Mouse (Mus musculus) lung, embryonic 14.5 days (tissue): ENCODE results near the gene Ttc7b. TPM values are rescaled to one million over a fixed set of nuclear protein-coding genes. Genes with fewer than 3 reads are reported as not detected.

Experiments used
- ATAC-seq: fragments of 200-750 bp; cut with Nextera tagmentation; 2 replicates; pipeline ENCODE4 v1.8.0; 2017; ENCODE audit warnings: mild to moderate bottlenecking, moderate TSS enrichment, moderate library complexity; ENCODE audit not compliant: insufficient read depth
- DNase-seq: peaks from one replicate; pipeline ENCODE4 v3.0.0-alpha.2; 2015
- H3K27ac ChIP-seq: fragments of 300-500 bp; sonication (generic); 2 replicates; pipeline ENCODE4 v1.5.1; 2014; ENCODE audit warnings: low read depth, mild to moderate bottlenecking, moderate library complexity
- H3K27me3 ChIP-seq: fragments of 300-500 bp; sonication (generic); 2 replicates; pipeline ENCODE4 v1.6.1; 2014; ENCODE audit warnings: low read length, control low read depth; ENCODE audit not compliant: insufficient read depth
- H3K36me3 ChIP-seq: fragments of 300-500 bp; sonication (generic); 2 replicates; pipeline ENCODE4 v1.6.1; 2014; ENCODE audit warnings: control low read depth; ENCODE audit not compliant: insufficient read depth
- H3K4me1 ChIP-seq: fragments of 300-500 bp; sonication (generic); 2 replicates; pipeline ENCODE4 v1.6.1; 2014; ENCODE audit warnings: antibody characterized with exemption, control low read depth; ENCODE audit not compliant: insufficient read depth
- H3K4me2 ChIP-seq: fragments of 300-500 bp; sonication (generic); 2 replicates; pipeline ENCODE4 v1.6.1; 2014; ENCODE audit warnings: mild to moderate bottlenecking
- H3K4me3 ChIP-seq: fragments of 300-500 bp; sonication (generic); 2 replicates; pipeline ENCODE4 v1.5.1; 2014; ENCODE audit warnings: low read depth, low read length
- H3K9ac ChIP-seq: fragments of 300-500 bp; sonication (generic); 2 replicates; pipeline ENCODE4 v1.6.1; 2014
- H3K9me3 ChIP-seq: fragments of 300-500 bp; sonication (generic); 2 replicates; pipeline ENCODE4 v1.6.1; 2016; ENCODE audit warnings: low read depth, low read length, control low read depth
- CTCF ChIP-seq: IDR thresholded peaks from 2 replicates; pipeline ENCODE4 v1.5.1; 2016; ENCODE audit warnings: antibody characterized with exemption, low read depth
- WGBS: fragments of 180-500 bp; shearing (Covaris S2); extraction: QIAGEN DNeasy Blood & Tissue Kit; methylation state at CpG from one replicate; pipeline ENCODE4 v1.1.7; 2014; 5-methylcytosine and 5-hydroxymethylcytosine counted together
- polyA plus RNA-seq: library from polyadenylated mRNA; unstranded; fragments of >200 nt; fragmentation: Nextera tagmentation; extraction: Ambion mirVana; gene quantifications from 2 replicates; pipeline ENCODE4 v1.2.1, GENCODE M21; 2014

Gene Ttc7b
- polyA plus RNA-seq, 1 experiment from 2014 or later = 8.1 TPM

DNA sequence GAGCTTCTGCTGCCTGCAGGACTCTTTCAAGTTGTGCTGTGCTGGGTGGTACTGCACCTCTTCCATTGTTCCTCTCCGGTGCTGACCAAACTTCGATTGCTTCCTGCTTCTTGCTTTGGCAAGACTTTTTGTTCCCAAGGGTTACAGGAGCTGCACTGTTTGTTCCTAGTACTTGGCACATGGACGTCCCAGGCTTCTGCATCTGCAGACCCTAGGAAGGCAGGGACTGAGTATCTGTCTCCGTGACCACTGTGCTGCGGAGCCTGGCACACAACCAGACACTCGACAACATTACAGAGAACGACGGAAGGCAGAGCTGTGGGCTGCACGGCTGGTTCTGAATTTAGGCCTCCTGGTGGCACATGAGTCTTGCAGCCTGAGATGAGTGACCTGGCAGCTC, 192.1 kb downstream of the Ttc7b start:
- Histone ChIP-seq H3K4me1 (no peaks in the 10 kb centered on the region), H3K4me3 (no peak overlapping the region), H3K9me3 (no peaks in the 10 kb centered on the region), H3K9ac (no peak overlapping the region), H3K36me3 (peaks cover 22% of the 10 kb centered on the region), H3K4me2 (no peak overlapping the region), H3K27ac (no peak overlapping the region), H3K27me3 (no peaks in the 10 kb centered on the region)
- DNase-seq (no peak), ATAC-seq (no peak)
- 80% methylated on average over 9 of the region's 9 CpGs for WGBS
- no peak for TF ChIP-seq CTCF

DNA sequence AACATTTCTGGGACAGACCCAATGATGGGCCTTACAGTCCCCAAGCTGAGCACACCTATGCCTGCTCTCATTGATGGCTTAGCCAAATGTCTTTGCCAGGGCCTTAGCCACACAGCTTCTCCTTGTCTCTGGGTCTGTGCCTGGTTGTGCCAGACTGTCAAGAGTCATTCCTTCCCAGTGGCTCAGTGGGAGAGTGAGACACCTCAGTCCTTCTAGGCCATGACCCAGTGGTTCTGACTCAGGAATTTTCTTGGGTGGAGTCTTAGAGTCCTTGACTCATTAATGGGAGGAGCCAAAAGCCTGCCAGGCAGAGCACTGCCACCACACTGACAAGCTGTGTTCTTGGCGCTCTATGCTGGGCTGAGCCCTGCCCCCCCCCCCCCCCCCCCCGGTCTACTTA, 193.9 kb downstream of the Ttc7b start:
- no peak; the same call in 1 of the 2 replicates for ATAC-seq
- 64% methylated on average over 1 of the region's 2 CpGs for WGBS
- H3K4me1 ChIP-seq = no peaks in the 10 kb centered on the region; the same call in 1 of the 2 replicates

DNA sequence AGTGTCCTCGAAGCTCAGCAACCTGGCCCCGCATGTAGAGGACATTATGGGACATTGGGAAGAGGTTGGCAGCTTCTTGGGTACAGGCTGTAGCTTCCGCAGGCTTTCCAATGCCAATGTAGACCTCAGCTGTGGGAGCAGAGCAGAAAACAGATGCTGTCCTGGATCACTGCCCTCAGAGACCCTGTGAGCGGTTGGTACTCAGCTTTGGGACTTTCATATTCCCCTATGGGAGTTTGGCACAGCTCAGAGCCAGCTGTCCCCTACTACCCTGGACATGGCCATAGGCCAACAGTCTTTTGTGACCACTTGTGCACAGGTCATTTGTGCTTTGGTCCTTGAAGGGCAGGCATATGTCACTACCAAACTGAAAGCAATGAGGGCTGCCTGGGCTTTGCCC, 195.0 kb downstream of the Ttc7b start:
- no peak for DNase-seq
- no peak overlapping the region for H3K4me2 ChIP-seq
- H3K9ac ChIP-seq = no peak overlapping the region
- WGBS = 93% methylated on average over 4 of the region's 4 CpGs
- H3K4me1 ChIP-seq = no peaks in the 10 kb centered on the region; the same call in 1 of the 2 replicates
- peaks cover 22% of the 10 kb centered on the region for H3K36me3 ChIP-seq
- no peak overlapping the region for H3K4me3 ChIP-seq
- no peak for ATAC-seq
- TF ChIP-seq CTCF = no peak
- no peak overlapping the region for H3K27ac ChIP-seq
- no peaks in the 10 kb centered on the region for H3K27me3 ChIP-seq
- no peaks in the 10 kb centered on the region for H3K9me3 ChIP-seq

More for the DNA sequence above, 193.9 kb downstream of the Ttc7b start:
- Histone ChIP-seq H3K36me3 (peaks cover 22% of the 10 kb centered on the region), H3K27me3 (no peaks in the 10 kb centered on the region), H3K4me2 (no peak overlapping the region), H3K27ac (no peak overlapping the region), H3K9me3 (no peaks in the 10 kb centered on the region), H3K4me3 (no peak overlapping the region), H3K9ac (no peak overlapping the region)
- peak; percentile 30 for DNase-seq
- no peak for TF ChIP-seq CTCF

DNA sequence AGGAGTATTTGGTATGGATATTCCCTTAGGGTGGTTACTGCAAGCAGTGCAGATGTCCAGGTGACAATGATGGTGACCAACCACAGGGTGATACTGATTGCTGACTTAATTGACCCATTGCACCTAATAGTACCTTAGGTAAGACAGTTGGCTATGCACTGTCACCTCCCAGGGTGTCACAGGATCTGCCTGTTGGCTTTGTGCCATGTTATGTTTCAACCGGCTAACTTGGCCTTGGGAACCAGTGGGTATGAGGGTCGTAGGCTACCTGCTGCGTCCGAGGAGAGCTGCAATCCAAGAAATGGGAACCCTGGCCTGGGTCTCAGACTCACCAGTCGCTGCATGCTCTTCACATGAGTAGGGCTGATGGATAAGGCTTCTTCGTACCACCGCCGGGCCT, 195.4 kb downstream of the Ttc7b start:
- Histone ChIP-seq H3K27me3 (no peaks in the 10 kb centered on the region), H3K27ac (no peak overlapping the region)
- no peak for ATAC-seq

DNA sequence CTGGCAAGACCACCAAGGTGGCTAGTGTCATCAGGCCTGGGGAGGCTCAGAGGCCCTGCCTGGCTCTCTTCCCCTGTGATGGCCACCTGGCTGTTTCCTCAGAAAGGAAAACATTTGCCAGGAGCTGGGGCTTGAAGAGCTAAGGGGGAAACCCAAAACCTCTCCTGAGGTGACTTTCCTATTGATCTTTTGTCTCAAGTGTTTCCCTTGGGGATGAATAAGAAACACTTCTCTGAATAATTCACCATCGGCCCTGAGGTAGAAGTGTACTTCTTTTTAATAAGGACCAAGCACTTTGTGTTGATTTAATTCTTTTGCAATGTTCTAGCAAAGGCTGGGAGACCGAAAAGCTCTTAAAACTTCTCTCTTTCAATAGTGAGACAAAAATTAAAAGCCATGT, 197.0 kb downstream of the Ttc7b start:
- DNase-seq (peak; percentile 35), ATAC-seq (peak; percentile 29; the same call in 1 of the 2 replicates)
- H3K27me3 ChIP-seq = no peaks in the 10 kb centered on the region
- WGBS = 54% methylated on average over 2 of the region's 2 CpGs
- TF ChIP-seq CTCF = no peak
- no peaks in the 10 kb centered on the region for H3K9me3 ChIP-seq
- no peak overlapping the region for H3K9ac ChIP-seq
- no peak overlapping the region for H3K27ac ChIP-seq
- H3K4me3 ChIP-seq = no peak overlapping the region
- no peak overlapping the region for H3K4me2 ChIP-seq
- H3K36me3 ChIP-seq = peaks cover 17% of the 10 kb centered on the region
- H3K4me1 ChIP-seq = no peaks in the 10 kb centered on the region; the same call in 1 of the 2 replicates

More for the DNA sequence above, 195.4 kb downstream of the Ttc7b start:
- Histone ChIP-seq H3K4me2 (no peak overlapping the region), H3K4me3 (no peak overlapping the region), H3K9ac (no peak overlapping the region), H3K4me1 (no peaks in the 10 kb centered on the region; the same call in 1 of the 2 replicates), H3K9me3 (no peaks in the 10 kb centered on the region), H3K36me3 (peaks cover 22% of the 10 kb centered on the region)
- WGBS = 87% methylated on average over 8 of the region's 8 CpGs
- no peak for TF ChIP-seq CTCF
- no peak for DNase-seq

DNA sequence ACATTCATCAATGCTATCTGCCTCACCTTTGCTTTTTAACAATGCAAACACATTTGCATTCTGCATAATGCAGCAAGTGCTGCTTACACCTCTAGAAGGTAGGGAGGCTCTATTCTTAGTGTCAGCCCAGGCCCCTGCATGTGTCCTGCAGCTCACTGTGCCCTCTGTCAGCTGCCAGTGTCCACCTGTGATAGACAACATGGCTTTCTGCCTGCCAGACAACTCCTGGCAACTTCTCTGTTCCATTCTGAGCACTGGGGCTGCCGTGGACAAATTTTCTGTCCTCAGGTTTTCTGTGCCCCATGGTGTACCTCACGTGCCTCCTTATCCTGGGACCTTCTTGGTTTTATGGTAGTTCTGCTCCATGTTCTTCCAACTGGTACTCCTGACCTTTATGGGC, 198.4 kb downstream of the Ttc7b start:
- Histone ChIP-seq H3K27me3 (no peaks in the 10 kb centered on the region), H3K4me3 (no peak overlapping the region), H3K4me1 (no peaks in the 10 kb centered on the region; the same call in 1 of the 2 replicates), H3K4me2 (no peak overlapping the region), H3K9ac (no peak overlapping the region), H3K27ac (no peak overlapping the region), H3K36me3 (peaks cover 10% of the 10 kb centered on the region), H3K9me3 (no peaks in the 10 kb centered on the region)
- DNase-seq (no peak), ATAC-seq (no peak)
- TF ChIP-seq CTCF = no peak
- 93% methylated on average over 2 of the region's 2 CpGs for WGBS

DNA sequence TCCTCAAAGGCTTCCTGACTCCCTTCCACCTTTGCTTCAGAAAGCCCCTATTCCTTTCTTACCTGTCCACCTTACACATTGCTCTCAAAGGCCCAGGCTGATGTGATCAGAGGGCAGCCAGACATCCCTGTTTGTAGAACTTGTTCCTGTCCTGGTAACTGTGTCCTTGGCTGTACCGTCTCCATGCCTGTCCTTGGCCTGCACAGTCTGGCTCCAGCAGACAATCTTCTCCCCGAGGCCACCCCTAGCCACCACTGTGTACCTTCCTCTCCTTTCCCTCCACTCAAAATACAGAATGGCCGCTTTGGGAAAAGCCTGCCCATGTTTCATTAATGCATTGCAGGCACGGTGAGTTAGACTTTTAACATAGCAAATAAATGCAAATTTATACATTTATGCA, 199.1 kb downstream of the Ttc7b start:
- 73% methylated on average over 4 of the region's 4 CpGs for WGBS
- Histone ChIP-seq H3K9ac (no peak overlapping the region), H3K4me1 (no peaks in the 10 kb centered on the region; the same call in 1 of the 2 replicates), H3K27me3 (no peaks in the 10 kb centered on the region), H3K27ac (no peak overlapping the region), H3K36me3 (peaks cover 10% of the 10 kb centered on the region), H3K4me3 (no peak overlapping the region), H3K9me3 (no peaks in the 10 kb centered on the region), H3K4me2 (no peak overlapping the region)
- ATAC-seq (no peak), DNase-seq (no peak)
- TF ChIP-seq CTCF = no peak
